Mouse (Mus musculus) mammary gland, adult 2 months (tissue): Measurements from ENCODE around the gene Map6d1. TPM values are rescaled to one million over a fixed set of nuclear protein-coding genes. Genes with fewer than 3 reads are reported as not detected.

Experiments
- polyA plus RNA-seq: library from polyadenylated mRNA; depleted of rRNA; stranded (reverse); fragments of >200 nt; gene quantifications from 2 replicates; pipeline ENCODE4 v1.2.3, GENCODE M21; 2012; ENCODE audit warnings: low replicate concordance; rRNA removed

The Map6d1 gene
- 0.49 and 0.54 TPM in 2 replicates for polyA plus RNA-seq

DNA sequence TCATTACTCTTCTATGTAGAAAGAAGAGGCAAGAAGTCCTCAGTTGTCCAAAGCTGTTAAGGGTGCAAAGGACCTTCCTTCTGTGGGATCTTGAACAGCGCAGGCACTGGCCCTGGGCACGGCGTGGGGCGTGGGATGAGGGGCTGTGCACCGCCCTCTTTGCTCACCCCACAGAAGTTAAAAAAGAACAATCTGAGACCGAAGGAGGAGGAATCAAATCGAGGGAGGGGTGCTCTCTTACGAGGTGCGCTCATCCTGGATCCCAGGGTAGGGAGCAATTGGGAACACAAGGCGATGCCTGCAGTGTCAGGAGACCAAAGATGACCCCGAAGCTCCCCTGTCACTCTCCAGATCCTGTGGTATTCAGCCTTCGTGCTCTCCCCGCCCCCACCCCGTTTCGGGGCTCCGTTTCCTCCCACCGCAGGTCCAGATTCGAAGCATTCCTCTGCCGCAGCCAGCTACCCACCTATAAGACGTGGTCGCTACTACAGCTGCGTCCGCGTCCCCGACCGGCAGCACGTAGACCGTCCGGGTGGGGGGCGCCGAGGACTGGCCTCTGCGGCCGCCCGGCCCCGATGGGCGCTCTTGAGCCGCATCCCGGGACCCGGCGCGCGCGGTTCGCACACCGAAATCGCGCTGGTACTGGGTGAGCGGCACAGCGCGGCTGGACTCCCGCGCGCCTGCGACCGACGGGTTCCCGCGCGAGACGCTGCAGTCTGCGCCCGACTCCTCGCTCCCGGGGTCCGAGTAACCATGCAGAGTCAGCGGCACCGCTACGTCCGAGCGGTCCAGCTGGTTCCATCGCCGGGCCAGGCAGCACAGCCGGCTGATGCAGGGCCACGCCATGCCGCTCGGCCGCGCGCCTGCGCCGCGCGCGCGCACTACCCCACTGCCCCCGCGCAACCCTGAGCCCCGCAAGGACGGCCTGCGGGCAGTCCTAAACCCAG is at the start of gene Map6d1:
Gene Map6d1, minus strand, starts transcription at position 891 of the 947 bp plus-strand sequence.

Other genes with a start within 250 kb of the Map6d1 start
- gene Klhl24, start 143.8 kb downstream of the Map6d1 start, polyA plus RNA-seq, result 10.0 and 30.1 TPM in 2 replicates
- gene Yeats2, start 100.3 kb downstream of the Map6d1 start, polyA plus RNA-seq, result 25.1 and 31.3 TPM in 2 replicates
- gene Parl, start 61.0 kb upstream of the Map6d1 start, polyA plus RNA-seq, result 25.2 and 76.9 TPM in 2 replicates
- gene Cyp2ab1, start 84.0 kb upstream of the Map6d1 start, polyA plus RNA-seq, result 3.3 and 4.3 TPM in 2 replicates
- 73.3 and 146 TPM in 2 replicates for gene Abcc5, start 185.0 kb upstream of the Map6d1 start, polyA plus RNA-seq